Mouse (Mus musculus): ENCODE data around the gene Prdx6.

- no peak for TF ChIP-seq CTCF (IDR thresholded peaks at IDR 0.05; ENCODE audit: borderline replicate concordance, insufficient read depth, low read depth, low read length)
- no peak for TF ChIP-seq POLR2A (IDR thresholded peaks at IDR 0.05; ENCODE audit: borderline replicate concordance, insufficient read depth, low read length)
These were observed 37.2 kb upstream of the Prdx6 start for GRCm38 (mm10) chr1:161288256-161288655.

Data from cerebellum, adult 2 months (tissue).